Mouse (Mus musculus): ENCODE measurements at regions not wholly inside any gene's neighbourhood (a gene's known extent, or its start where the extent isn't known, plus 50 kb on each side); places are given as distances from the start of the nearest gene placed in this dataset.

- no peak for TF ChIP-seq CTCF (IDR thresholded peaks at IDR 0.05; ENCODE audit: low read depth, low read length)
- TF ChIP-seq POLR2A (IDR thresholded peaks at IDR 0.05; ENCODE audit: insufficient read depth, low read length), result no peak
Measured at GRCm38 (mm10) chr1:35536276-35536675, 531.9 kb upstream of the Hs6st1 start.

All from ES-Bruce4 (cell line).